Mouse (Mus musculus) CD8-positive naive resting alpha-beta T cell, adult 2 months (primary cell): ENCODE measurements around the gene Cnot3.
"Not testable (repeated sequence)": the region's sequence is repeated elsewhere in the genome, so short reads cannot be mapped to it uniquely, and the experiment has no call there.

ENCODE experiments used
- DNase-seq, 2 experiments: peaks; one replicate each; pipeline ENCODE4 v3.0.0; 2022; ENCODE audit warnings: low read depth in 2 of 2, low spot score in 2 of 2

The Cnot3 gene

GRCm38 (mm10) chr7:3694076-3694948 lies 49.2 kb downstream of the Cnot3 start:
- peak; percentile 40 to 57 for DNase-seq

- not testable (repeated sequence) for DNase-seq
These were observed 49.9 kb downstream of the Cnot3 start for GRCm38 (mm10) chr7:3694949-3695305.

- no peak for DNase-seq
These were observed 53.4 kb downstream of the Cnot3 start for GRCm38 (mm10) chr7:3698471-3698870.

- no peak for DNase-seq
These were observed 58.2 kb downstream of the Cnot3 start for GRCm38 (mm10) chr7:3703148-3703878.

- peak; percentile 93 to 95 for DNase-seq
These were observed 58.9 kb downstream of the Cnot3 start, which contains the start of gene Rps9 for GRCm38 (mm10) chr7:3703879-3704441. TSS of gene Rps9 (plus strand) at chr7:3703993.

GRCm38 (mm10) chr7:3704475-3704874 lies 59.4 kb downstream of the Cnot3 start:
- DNase-seq, result no peak

GRCm38 (mm10) chr7:3705461-3705860 lies 60.4 kb downstream of the Cnot3 start:
- DNase-seq, result not testable (repeated sequence)

- no peak for DNase-seq
These were observed 60.8 kb downstream of the Cnot3 start for GRCm38 (mm10) chr7:3705911-3706310.

GRCm38 (mm10) chr7:3706343-3706934 lies 61.4 kb downstream of the Cnot3 start:
- DNase-seq, result no peak

- no peak for DNase-seq
These were observed 62.0 kb downstream of the Cnot3 start for GRCm38 (mm10) chr7:3707027-3707426.

- no peak for DNase-seq
These were observed 62.7 kb downstream of the Cnot3 start for GRCm38 (mm10) chr7:3707568-3708413.

- DNase-seq, result not testable (repeated sequence)
These were observed 63.4 kb downstream of the Cnot3 start for GRCm38 (mm10) chr7:3708447-3708980.

GRCm38 (mm10) chr7:3709000-3709399 lies 63.9 kb downstream of the Cnot3 start:
- no peak for DNase-seq
